Mouse (Mus musculus) kidney, adult 8-10 months (tissue): ENCODE measurements at regions not wholly inside any gene's neighbourhood (a gene's known extent, or its start where the extent isn't known, plus 50 kb on each side); places are given as distances from the start of the nearest gene placed in this dataset.

Experiments
- DNase-seq, 2 experiments: peaks; one replicate each; pipeline ENCODE4 v3.0.0; 2022

DNA sequence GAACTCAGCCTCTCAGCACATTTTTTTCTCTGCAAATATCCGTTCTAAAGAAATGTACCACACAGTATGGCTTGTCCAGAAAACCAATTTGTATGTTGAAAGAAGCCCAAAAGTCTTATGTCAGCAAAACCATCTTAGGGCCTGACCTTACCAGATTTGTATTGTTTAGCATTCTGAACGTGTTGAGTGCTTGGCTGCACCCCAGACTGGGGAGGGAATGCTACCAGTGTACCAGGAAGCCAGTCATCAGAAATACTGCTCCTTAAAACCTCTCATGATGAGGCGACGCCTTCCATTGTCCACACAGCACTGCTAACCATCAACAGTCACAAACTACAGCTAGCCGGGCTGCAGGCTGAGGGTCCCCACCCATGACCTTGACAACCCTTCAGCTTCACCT is 148.3 kb upstream of the Irx5 start:
- no peak for DNase-seq

DNA sequence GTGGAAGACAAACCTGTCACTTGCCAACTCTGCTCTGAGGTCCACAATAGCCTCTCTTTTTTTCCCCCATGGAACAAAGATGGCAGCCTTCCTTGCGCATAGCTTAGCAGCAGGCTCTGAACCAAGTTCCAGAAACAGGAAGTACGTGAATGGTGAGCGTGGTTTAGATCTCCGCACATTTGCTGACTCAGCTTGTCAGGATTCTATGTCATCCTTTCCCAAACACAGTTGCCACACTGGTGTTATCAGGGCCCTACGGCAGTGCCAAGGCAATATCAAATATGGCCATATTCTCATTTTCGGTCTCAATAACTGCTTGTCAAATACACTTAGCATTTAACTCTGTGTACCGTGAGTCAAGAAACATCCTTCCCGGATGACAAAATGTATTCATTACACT is 161.8 kb upstream of the Irx5 start:
- no peak for DNase-seq

DNA sequence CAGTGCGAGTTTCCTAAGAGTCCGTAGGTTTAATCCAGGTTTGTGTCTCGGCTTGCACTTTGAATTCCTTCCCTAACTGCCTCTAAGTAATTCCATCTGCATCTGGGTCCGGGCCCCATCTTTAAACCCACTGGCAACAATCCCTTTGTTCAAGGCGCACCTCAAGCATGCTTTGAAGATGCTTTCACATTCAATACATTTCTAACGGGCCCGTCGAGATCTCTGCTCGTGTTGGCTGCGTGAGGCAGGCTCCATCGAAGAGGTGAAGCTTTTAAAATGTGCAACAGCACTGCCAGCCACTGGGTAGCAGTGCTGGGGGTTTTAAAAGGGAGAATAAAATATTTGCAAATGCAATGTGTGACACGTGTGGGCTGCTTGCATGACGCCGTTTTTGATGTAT is 163.4 kb upstream of the Irx5 start:
- no peak for DNase-seq

DNA sequence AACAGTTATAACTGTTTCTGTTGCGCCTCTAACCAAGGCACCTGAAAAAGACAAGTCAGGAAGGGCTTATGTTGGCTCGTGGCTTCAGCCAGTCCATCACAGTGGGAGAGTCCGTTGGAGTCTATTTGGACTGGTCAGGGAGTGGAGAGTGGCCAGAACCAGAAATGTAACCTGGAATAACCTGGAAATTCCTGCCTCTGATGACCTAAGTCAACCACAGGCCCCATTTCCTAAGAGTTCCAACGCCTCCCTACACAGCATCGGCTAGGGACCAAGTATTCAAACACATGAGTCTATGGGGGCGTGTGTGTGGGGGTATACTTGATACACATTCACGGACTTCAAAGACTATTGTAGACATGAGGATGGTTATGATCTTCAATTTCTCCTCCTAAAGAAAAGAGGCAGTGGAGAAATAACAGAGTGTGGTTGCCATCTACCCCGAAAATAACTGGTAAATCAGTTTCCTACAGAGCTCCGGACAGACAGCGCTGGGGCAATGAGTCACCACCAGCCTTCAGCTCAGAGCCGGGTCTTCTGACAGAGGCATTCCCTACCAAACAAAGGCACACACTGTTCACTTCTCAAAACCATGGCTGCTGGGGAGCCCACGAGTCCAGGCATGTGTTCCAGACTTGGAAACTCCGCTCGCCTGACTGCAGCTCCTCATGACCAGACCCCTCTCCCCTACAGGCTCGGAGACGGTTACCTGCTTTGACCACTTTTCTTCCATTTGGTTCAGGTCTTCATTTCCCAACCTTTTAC is 167.0 kb upstream of the Irx5 start:
- DNase-seq: no peak

DNA sequence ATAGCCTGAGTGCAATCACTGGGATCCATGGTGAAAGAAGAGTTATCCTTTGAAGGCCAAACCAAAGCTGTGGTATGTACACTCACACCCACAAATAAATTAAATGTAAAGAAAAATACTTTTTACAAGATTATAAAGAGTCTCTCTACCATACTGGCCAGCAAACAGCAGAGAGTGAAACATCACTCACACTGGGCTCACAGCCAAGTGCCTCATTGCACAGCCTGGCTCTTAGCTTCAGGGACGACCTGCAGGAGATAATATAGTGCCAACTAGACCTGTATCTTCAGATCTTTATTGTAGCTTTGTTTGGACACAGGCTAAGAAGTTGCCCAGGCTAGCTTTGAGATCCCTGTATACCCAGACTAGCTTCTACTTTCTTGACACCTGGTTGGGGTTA is 174.1 kb upstream of the Irx5 start:
- DNase-seq: no peak

DNA sequence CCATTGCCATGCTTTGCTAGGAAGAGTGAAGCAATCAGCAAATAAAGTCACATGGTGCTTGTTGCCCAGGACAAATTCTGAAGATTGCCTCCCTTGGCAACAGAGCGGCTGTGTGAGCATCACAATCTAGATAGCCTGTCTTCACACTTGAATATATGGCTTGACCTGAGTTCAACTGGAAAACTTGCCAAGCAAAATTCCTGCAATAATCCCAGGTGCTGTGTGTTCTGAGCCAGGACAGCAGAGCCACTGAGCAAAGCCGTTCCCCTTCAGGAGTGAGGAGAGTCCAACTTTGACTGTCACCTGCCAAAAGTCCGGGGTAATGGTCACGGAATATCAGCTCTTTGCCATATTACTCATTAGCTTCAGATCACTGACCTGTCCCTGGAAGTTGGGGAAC is 176.8 kb upstream of the Irx5 start:
- no peak for DNase-seq

DNA sequence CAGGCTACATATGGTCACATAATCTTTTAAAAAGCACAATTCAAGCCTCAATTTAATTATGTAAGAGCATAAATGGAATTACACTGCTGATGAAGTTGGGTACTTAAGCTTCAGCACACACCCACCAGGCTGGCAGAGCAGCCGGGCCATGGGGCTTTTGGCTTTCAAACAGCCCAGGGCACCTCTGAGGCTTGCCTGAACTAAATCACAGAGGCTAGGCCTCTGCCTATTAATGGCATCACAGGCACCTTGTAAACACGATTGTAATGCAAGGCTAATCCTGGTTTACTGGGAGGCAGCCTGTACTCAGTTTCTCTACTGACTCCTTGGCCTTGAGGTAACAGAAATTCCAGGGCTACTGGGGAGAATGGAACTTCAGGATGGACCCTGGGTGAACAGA is 178.1 kb upstream of the Irx5 start:
- DNase-seq: no peak

DNA sequence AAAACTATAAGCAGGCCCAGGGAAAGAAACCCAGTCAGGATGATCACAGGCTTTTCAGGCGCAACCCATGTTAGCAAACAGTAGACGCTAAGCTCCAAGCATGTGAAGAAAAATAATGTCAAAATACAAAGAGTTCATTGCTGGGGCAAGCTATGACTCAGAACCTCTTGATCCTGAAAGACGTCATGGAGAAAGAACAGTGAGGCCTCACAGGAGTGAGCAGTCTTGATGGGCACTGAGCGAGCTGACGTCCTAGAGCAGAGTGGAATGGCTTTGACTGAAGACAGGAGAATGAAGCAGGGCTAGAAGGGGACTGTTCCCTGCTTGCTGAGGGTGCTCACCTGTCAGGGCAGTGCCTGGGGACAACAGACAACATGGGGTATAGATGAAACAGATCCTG is 181.3 kb upstream of the Irx5 start:
- no peak for DNase-seq

DNA sequence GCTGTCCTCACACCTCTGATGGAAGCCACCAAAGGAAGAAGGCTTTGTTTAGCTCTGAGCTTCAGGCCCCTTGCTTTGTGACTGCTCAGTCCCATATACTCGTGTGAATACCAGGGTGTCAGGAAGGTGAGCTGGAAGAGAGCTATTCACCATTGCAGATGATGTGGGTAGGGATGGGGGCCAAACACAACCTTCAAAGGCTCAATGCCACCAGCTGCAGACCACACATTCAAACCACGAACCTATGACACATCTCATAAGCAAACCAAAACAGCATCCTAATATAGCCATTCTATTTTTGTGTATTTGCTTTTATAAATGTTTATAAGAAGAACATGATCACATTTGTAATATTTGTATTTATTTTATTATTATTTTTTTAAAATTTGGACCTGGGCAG is 183.3 kb upstream of the Irx5 start:
- DNase-seq: no peak

DNA sequence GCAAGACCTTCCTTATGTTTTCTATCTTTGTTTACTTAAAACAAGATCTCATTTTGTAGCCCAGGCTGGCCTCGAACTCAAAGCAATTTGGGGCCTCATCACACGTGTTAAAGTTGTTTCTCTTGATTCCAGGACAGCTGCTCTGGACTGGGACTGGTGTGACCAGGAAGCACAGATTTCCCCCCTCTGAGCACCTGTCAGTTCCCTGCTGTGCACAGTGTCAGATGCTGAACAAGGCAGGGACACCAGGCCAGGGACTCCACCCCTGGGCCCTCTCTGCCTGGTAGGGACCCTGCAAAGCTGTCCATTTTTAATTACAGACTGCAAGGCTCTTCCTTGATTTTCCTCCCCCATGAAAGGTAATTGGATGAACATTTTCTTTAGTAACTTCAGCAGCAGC is 185.8 kb upstream of the Irx5 start:
- DNase-seq: no peak

DNA sequence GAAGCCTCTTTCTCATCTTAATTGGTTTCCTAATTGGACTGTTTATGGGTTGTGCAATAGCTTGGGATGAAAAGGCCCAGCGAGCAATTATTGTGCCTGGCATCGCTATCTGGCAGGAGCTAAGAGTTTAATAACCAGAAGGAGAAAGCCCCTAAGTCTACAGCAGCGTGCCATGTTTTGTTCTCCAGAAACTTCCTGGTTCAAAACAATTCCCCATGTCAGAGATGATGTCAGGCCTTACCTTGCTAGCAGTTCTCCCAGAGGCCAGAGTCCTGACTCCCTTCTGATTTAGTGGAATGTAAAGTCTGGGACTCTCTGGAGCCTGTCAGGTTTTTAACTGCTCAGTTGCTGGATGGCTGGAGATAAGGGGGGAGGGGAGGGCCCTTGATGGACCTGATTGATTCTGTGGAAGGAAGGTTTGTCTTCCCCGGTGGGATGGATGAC is 190.1 kb upstream of the Irx5 start:
- DNase-seq: no peak

DNA sequence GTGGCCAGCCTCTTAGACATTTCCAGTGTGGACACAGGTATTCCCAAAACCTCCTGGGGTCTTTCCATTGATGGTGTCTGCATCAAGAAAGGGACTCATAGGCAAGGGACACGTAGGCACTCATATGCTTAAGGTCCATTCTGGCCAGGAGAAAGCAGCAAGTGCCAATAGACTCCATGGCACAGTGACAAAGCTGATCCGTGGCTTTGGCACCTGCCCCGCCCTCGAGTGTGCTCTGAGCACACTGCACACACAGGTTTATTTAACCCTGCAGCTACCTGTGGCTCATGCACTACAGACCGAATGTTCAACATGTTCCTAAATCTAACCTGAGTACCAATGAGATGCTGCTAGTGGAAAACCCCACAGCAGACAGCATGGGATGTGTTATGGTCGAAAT is 192.1 kb upstream of the Irx5 start:
- DNase-seq: no peak

DNA sequence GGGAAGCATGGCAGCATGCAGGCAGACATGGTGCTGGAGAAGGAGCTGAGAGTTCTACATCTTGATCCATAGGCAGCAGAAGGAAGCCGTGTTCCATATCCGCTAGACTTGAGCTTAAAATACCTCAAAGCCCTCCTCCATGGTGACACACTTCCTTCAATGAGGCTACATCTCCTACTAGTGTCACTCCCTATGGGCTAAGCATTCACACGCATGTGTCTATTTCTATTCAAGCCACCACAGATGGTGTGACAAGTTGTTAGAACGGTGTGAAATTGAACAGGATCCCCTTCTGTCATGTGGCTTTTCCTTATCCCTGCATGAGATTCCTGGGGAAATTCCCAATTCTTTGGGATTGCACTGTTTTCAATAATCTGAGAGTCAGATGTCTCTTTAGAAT is 192.9 kb upstream of the Irx5 start:
- no peak for DNase-seq

DNA sequence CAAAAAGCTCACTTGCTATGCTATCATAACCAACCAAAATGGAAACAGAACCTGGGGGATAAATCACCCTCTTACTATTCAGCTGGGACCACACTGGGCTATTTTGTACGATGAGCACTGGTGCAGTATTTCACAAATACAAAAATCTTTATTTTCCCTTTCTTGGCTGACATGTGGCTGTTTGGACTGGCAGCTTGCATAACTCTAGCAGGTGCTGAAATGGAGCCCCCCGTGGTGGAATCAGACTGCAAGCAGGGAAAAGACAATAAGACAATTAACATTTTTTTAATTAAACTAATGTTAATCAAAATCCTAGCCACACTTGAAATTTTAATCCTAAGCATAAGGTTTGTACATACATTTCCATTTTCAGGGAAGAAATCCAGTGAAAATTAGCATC is 196.4 kb upstream of the Irx5 start:
- no peak for DNase-seq

DNA sequence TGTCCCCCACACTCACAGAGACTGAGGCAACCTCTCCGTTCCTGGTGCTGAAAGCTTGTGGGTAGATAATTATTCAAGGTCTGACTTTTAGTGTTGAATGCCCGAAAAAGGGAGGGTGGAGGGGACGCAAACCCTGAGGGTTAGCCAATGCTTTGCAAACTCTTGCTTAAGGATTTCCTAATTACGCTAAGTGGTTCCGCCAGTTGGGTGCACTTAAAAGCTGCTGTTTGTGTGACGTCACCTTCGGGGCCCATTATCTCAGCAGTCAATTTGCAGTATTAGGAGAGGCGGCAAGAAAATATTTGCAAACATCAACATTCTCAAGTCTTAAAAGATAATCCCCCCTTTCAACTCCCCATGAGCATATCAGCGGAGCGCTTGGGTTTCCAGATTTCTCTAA is 199.2 kb upstream of the Irx5 start:
- DNase-seq: no peak

DNA sequence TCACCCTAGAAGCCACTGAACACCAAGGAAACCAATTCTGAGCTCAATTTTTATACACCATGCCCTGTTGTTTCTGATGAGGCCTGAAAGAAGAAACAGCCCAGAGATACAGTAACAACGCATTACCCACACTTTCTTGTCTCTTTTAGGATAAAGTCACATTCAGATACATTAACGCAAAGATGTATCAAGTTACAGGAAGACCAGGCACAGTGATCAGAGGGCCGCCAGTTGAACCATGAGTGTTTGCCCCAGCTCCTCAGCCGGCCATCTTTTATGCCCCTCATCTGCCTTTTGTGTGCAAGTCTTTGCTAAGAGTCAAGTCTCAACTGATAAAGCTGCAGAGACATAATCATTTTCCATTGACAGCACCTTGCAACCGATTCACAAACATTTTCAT is 204.9 kb upstream of the Irx5 start:
- DNase-seq: no peak

DNA sequence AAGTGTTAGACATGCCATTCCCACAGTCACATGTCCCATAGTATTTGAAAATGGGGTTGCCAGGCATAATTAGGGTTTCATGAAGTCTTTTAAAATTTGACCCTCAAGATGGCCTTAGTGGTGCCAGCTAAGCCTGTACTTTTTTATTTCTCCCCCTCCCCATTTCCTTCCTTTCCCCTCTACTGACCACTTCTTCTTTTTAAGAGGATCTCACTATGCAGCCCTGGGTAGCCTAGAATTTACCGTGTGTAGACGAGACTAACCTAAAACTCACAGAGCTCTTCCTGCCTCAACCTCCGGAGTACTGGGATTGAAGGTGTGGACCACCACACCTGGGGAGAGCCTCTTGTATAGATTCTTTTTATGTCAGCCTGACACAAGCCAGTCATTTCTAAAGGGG is 209.8 kb upstream of the Irx5 start:
- DNase-seq: no peak

DNA sequence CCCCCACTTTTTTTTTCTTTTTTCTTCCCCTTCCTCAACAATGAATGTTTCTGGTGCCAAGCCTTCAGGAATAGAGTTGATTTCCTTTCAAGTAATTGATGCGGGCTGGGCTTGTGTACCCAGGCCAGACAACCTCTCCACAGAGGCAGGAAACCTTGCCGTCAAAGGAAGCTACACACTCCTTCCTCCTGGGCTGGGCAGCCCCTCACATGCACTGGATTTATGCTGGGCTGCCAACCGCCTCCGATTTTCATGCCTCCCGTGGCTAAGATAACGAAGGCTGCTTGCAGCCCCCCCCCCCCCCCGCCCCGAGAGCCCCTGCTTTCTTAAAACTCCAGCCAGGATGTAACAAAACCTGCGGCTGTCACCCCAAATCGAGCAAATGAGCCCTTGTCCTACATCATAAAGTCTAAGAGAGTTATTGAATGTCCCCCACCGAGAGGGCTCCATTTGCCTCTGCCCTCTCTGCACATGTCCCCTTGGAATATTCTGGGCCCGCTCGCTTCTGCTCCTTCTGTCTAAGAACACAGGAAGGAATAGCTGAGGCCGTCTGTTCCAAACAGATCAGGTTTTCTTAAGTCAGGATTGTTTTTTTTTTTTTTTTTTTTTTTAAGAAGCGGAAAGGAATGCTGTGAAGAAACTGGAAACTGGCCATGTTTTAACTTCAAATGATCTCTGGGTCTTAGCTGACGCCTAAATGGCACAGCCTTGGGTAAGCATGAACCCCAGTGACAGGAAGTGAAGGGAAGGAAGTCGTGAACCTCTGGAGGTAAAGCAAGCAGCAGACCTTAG is 220.1 kb upstream of the Irx5 start:
- DNase-seq: peak; percentile 9 to 11

DNA sequence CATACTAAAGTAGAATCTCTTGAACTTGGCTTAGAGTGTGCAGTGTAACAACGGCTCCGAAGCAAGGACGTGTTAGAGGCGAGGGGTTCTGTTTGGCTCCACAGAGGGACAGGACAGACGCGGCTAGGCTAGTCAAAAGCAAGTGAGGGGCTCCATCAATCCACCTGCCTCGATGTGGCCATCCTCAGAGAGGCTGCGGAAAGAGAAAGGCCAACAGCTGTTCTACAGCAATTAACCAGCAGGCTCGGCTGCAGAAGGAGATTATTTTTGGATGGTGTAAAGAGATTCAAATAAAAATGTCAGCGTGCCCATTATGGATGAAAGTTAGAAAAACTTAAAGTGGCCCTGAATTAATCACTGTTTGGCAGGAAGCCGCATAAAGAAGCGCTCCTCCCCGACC is 221.0 kb upstream of the Irx5 start:
- no peak for DNase-seq

DNA sequence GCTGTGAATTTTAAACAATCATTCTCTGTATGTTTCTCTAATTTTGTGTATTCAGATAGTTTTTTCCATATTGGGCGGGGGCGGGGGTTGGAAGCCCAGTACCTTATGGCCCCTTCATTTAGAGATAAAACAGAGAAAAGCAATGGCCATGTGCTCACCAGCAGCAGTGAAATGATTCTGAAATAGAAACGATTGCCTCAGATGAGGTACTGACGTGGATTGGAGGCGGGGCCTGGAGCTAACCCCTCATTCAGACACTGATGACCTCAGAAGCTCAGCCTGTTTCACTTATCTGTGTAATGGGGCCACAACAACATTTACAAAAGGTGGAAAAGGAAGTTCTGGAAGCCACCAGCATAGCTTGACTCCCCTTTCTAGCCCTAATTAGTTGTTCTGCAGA is 223.0 kb upstream of the Irx5 start:
- DNase-seq: no peak

DNA sequence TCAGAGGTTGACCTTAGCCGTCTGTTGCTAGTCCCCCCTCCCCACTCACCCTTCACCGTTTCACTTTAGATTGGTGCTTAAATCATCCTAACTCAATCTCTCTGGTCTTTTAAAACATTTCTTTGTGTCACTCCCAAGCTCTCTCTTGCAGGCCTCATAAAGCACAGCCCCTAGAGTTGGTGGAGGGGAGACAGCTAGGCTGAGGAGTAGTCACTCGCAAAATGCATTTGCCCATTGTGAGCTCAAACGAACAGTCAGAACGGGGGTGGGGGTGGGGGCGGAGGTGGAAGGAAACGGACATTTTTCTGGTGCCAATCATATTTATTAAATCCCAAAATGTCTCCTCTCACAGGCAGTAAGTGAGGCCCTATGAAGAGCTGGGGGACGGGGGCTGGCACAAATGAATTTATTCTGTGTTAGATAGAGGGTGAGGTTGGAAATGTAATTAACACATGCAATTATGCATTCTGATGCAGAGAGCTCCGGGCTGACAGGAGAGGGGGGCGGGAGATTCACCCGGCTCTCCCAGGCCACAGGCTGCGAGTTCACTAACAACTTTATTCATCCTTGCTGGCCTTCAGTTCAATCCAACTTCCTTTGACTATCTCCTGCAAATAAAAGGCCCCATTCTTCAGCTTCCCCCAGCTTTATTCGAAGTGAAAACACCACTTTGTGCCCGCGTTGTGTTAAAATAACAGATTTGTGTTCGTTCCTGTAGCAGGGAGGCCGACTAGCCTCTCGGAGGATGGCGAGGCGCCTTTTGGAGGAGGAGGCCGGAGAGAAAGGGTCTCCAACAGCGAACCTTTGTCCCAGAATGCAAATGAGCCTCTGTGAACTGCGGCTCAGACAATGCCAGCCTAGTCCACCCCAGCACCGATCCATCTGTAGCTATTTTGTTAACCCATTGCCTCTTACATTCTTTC is 223.7 kb upstream of the Irx5 start:
- no peak for DNase-seq

DNA sequence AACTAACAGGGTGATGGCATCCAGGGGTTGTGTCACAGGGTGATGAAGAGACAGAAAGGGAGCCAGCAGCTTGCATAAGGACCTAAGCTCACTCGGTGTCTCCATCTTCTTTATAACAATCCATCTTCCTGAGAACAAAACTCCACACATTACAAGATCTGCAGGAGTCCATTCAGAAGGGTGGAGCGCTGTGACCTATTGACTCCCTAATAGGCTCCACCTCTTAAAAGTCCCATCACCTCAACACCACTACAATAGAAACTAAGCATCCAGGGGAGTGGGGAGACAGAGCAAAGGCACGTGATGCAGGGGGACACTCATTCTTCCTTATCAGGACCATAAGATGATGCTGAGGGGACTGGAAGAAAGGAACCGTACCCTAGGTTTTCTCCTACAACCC is 224.5 kb upstream of the Irx5 start:
- DNase-seq: no peak

DNA sequence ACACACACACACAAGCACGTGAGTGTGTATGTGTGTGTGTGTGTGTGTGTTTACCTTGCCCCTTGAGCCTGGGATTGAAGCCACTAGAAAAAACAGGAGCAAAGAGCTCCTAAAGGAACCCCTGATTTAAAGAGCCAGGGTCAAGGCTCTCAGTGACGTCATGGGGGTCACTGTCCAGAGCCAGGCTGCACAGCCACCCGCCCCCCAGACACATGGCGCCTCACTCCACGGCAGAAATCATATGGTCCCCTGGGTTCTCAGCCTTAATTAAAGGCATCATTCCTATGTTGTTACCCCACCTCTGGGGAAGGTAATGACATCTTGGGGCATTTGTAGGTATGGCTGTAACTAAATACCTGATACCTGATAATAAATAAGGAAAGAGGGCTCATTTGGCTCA is 224.9 kb upstream of the Irx5 start:
- no peak for DNase-seq
